Mouse (Mus musculus) left cerebral cortex, adult 11 months (tissue): ENCODE measurements around the gene Vmn2r23.
"Not testable (repeated sequence)": the region's sequence is repeated elsewhere in the genome, so short reads cannot be mapped to it uniquely, and the experiment has no call there.

Experiments used
- DNase-seq: peaks from one replicate; pipeline ENCODE4 v3.0.0; 2022; ENCODE audit warnings: low spot score

The Vmn2r23 gene

DNA sequence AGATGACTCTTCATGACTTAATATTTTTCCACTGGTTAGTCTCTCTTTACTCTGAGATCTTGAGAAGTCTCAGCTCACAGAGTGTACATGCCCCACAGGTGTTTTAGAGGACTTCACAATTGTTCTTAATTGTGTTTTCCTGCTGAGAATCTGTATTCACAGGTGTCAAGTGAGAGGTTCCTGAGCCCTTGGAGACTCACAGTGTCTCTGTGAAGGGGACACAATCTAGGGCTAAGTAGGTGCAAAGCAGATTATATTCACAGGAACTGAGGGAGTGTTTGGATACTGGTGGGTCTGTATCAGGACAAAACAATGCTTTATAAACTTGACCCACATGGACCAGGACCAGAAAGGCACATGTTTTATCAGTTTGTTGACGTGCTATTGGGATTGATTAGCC is at the start of gene Vmn2r23:
Vmn2r23 (plus strand) TSS at position 301 of the 400 bp plus-strand sequence.
- no peak for DNase-seq

DNA sequence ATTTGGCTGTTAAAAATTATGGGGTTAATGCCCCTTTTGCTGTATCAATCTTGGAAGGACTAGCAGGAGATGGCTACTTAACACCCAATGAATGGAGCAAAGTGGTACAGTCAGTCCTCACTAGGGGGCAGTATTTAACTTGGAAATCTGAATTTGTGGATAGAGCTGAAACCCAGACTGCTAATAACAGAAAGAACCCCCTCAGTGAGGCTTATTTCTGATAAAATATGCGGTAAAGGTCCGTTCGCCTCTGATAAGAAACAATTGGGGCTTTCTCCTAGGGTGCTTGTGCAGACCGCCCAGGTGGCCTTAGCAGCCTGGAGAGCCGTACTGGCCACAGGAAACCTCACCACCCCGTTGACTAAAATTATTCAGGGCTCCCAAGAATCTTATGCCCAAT is 45.4 kb upstream of the Vmn2r23 start:
- peak; percentile 7 for DNase-seq

- DNase-seq: not testable (repeated sequence)
Measured at GRCm38 (mm10) chr6:123696639-123697038, 5.8 kb upstream of the Vmn2r23 start.

DNA sequence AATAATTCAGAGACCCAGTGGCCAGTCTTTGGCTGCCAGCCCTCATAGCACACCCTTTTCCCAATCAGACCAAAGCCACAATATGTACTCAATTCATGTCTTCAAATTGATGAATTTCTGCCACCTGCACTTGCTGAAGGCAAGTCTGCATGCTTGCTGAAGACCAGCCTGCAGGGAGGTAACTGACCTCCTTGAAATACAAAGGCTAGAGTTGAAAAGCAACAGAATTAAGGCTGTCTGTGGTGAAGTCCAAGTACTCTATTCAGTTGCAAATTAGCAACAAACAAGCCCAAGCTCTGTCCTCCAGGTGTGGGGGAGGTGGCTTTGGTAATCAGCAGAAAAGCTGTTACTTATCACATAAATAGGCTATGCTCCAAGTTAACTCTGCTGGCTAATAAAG is 5.3 kb upstream of the Vmn2r23 start:
- DNase-seq: no peak

DNA sequence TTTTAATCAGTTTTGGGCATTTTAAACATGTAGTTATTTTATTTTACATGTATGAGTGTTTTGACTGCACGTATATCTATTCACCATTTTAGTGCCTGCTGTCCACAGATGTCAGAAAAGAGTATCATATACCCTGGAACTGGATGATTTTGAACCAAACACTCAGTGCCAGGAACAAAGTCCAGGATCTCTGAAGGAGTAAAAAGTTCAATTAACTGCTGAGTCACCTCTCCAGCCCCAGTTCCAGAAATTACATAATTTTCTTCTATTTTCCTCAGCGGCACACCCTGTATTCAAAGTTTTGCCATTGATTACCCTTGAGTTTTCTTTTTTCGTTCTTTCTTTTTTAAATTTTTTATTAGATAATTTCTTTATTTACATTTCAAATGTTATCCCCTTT is 67.6 kb downstream of the Vmn2r23 start:
- no peak for DNase-seq

- DNase-seq: no peak
Measured at GRCm38 (mm10) chr6:123778579-123778978, 76.1 kb downstream of the Vmn2r23 start, which contains the start of gene Vmn2r24. TSS of gene Vmn2r24 (plus strand) at chr6:123778879.

DNA sequence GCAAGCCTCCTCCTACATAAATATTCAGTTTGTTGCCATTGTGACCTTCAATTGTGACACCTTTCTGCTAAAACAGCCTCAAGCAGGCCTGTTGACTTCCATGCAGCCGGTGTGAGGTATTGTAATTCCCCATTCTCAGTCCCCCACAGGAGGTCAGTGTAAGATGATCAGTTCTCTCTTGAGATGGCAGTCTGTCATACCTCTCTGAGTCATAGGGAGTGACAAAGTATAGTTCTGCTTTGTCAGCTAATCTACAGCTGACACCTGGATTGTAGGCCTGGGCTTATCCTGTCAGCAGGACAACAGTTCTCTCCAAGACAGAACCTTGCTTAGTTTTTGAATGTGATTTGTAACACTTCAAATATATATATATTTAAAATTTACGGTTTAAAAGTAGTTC is 82.4 kb downstream of the Vmn2r23 start:
- DNase-seq: no peak

DNA sequence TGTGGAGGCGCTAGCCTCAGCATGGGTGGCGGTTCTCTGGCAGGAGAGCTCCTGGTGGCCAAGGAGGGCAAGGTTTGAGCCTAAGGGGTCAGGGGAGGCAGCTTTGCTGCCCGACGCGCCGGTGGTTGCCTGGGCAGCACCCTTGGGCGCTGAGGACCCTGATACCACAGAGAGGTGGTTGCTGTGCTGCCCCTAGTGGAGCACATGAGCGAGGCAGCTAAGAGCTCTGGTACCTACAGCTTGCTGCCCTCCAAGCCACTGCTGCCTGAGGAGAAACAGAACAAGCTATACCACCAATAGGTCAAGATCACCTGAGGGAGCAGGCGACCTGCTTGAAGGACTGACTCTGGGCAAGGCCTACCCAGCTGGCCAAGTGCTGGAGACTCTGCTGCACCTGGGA is 91.3 kb downstream of the Vmn2r23 start:
- DNase-seq: no peak
